Comparison of ENCODE assay signal across 23 mouse cellular contexts in genomic region chr14:99010920-99011313, GRCm38 (mm10). TPM values are rescaled to one million over a fixed set of nuclear protein-coding genes. Genes with fewer than 3 reads are reported as not detected.
DNase-seq lines count a peak whose midpoint lies in the region; ATAC-seq lines count a peak whose summit lies in the region.
"Had no signal": no experiment of that assay in that cellular context is flagged by ENCODE, and none has a peak within 500 bp of the region (broad histone marks: within the 10 kb centered on the region; RNA-seq: fewer than 3 reads in every experiment).

No protein-coding gene starts in this region.

- H3K4me3 ChIP-seq in heart, embryonic 12.5 days = no peak overlapping the region
- no peak overlapping the region for H3K4me3 ChIP-seq in kidney, embryonic 16.5 days (ENCODE audit: low read length)
- no peak overlapping the region for H3K4me3 ChIP-seq in heart, embryonic 15.5 days
- H3K4me3 ChIP-seq: embryonic facial prominence, embryonic 13.5 days; erythroblast, embryonic 14.5 days; forebrain, embryonic 12.5 days; intestine, embryonic 15.5 days; limb, embryonic 10.5 days; liver, embryonic 15.5 days; lung, embryonic 15.5 days; midbrain, embryonic 12.5 days had no signal

- no peaks in the 10 kb centered on the region for H3K36me3 ChIP-seq in heart, embryonic 12.5 days
- no peaks in the 10 kb centered on the region for H3K36me3 ChIP-seq in kidney, embryonic 16.5 days (ENCODE audit: insufficient read depth, low read length)
- H3K36me3 ChIP-seq in heart, embryonic 15.5 days = no peaks in the 10 kb centered on the region
- H3K36me3 ChIP-seq: embryonic facial prominence, embryonic 13.5 days; forebrain, embryonic 12.5 days; intestine, embryonic 15.5 days; limb, embryonic 10.5 days; liver, embryonic 15.5 days; lung, embryonic 15.5 days; midbrain, embryonic 12.5 days had no signal

- no peaks in the 10 kb centered on the region; the same call in 1 of the 2 replicates for H3K9me3 ChIP-seq in heart, embryonic 12.5 days (replicated peaks)
- no peaks in the 10 kb centered on the region for H3K9me3 ChIP-seq in kidney, embryonic 16.5 days (ENCODE audit: low read length)
- H3K9me3 ChIP-seq in heart, embryonic 15.5 days (replicated peaks) = no peaks in the 10 kb centered on the region
- H3K9me3 ChIP-seq: embryonic facial prominence, embryonic 13.5 days; forebrain, embryonic 12.5 days; intestine, embryonic 15.5 days; limb, embryonic 10.5 days; liver, embryonic 15.5 days; lung, embryonic 15.5 days; midbrain, embryonic 12.5 days had no signal

- H3K4me2 ChIP-seq in heart, embryonic 12.5 days = no peak overlapping the region
- H3K4me2 ChIP-seq in kidney, embryonic 16.5 days (replicated peaks; ENCODE audit: low read depth, low read length) = no peak overlapping the region
- H3K4me2 ChIP-seq in heart, embryonic 15.5 days = peak overlapping the region; percentile 34; the same call in 1 of the 2 replicates
- H3K4me2 ChIP-seq: embryonic facial prominence, embryonic 13.5 days; forebrain, embryonic 12.5 days; hindbrain, embryonic 14.5 days; intestine, embryonic 15.5 days; liver, embryonic 15.5 days; lung, embryonic 15.5 days; midbrain, embryonic 12.5 days had no signal

- H3K27me3 ChIP-seq in heart, embryonic 12.5 days (replicated peaks) = no peaks in the 10 kb centered on the region
- no peaks in the 10 kb centered on the region for H3K27me3 ChIP-seq in kidney, embryonic 16.5 days (ENCODE audit: insufficient read depth, low read length)
- H3K27me3 ChIP-seq in heart, embryonic 15.5 days = no peaks in the 10 kb centered on the region
- H3K27me3 ChIP-seq: embryonic facial prominence, embryonic 13.5 days; forebrain, embryonic 12.5 days; intestine, embryonic 15.5 days; liver, embryonic 15.5 days; lung, embryonic 15.5 days; midbrain, embryonic 12.5 days had no signal

- ATAC-seq in frontal cortex, adult (ENCODE audit: low TSS enrichment) = 0 out of 2 replicates have a peak, but pooled peaks have one; percentile 27
- ATAC-seq in heart, embryonic 12.5 days (ENCODE audit: insufficient number of reproducible peaks, low FRiP score) = peak; percentile 71; the same call in 1 of the 2 replicates
- ATAC-seq in kidney, embryonic 16.5 days (ENCODE audit: low FRiP score, low TSS enrichment) = peak; percentile 74
- ATAC-seq in heart, embryonic 15.5 days (replicated peaks; ENCODE audit: insufficient number of reproducible peaks, insufficient read depth, low FRiP score, low read depth) = peak; percentile 53; the same call in 1 of the 2 replicates

- H3K9ac ChIP-seq in heart, embryonic 12.5 days = no peak overlapping the region
- no peak overlapping the region for H3K9ac ChIP-seq in kidney, embryonic 16.5 days (replicated peaks; ENCODE audit: low read length)
- H3K9ac ChIP-seq in heart, embryonic 15.5 days = no peak overlapping the region
- H3K9ac ChIP-seq: embryonic facial prominence, embryonic 13.5 days; forebrain, embryonic 12.5 days; hindbrain, embryonic 14.5 days; intestine, embryonic 15.5 days; liver, embryonic 15.5 days; lung, embryonic 15.5 days; midbrain, embryonic 12.5 days had no signal

- H3K27ac ChIP-seq in heart, embryonic 12.5 days (ENCODE audit: poor library complexity, severe bottlenecking) = peak overlapping the region; percentile 97
- 0 out of 2 replicates have a peak overlapping the region, but pooled peaks have one; percentile 56 for H3K27ac ChIP-seq in kidney, embryonic 16.5 days (ENCODE audit: low read length)
- H3K27ac ChIP-seq in heart, embryonic 15.5 days = peak overlapping the region; percentile 97
- H3K27ac ChIP-seq: embryonic facial prominence, embryonic 13.5 days; forebrain, embryonic 12.5 days; hindbrain, embryonic 14.5 days; intestine, embryonic 15.5 days; limb, embryonic 10.5 days; liver, embryonic 15.5 days; lung, embryonic 15.5 days; macrophage; midbrain, embryonic 12.5 days had no signal

- H3K4me1 ChIP-seq in heart, embryonic 12.5 days (replicated peaks) = peaks cover 9% of the 10 kb centered on the region
- H3K4me1 ChIP-seq in kidney, embryonic 16.5 days (ENCODE audit: insufficient read depth, low read length) = peaks cover 14% of the 10 kb centered on the region
- peaks cover 9% of the 10 kb centered on the region for H3K4me1 ChIP-seq in heart, embryonic 15.5 days (replicated peaks)
- H3K4me1 ChIP-seq: embryonic facial prominence, embryonic 13.5 days; forebrain, embryonic 12.5 days; intestine, embryonic 15.5 days; limb, embryonic 10.5 days; liver, embryonic 15.5 days; lung, embryonic 15.5 days; midbrain, embryonic 12.5 days had no signal

- DNase-seq in frontal cortex, adult 2 months (ENCODE audit: extremely low spot score in 1 of 2, low spot score in 1 of 2) = no peak
- DNase-seq in heart, postnatal 14 days = no peak
- no peak for DNase-seq in kidney, postnatal 10 days
- DNase-seq in spleen, postnatal 10 days (ENCODE audit: low spot score in 2 of 2) = no peak
- DNase-seq: embryo, embryonic 11 days; liver; right cerebral cortex, postnatal 14 days had no signal

- WGBS in heart, embryonic 12.5 days = 0% methylated on average over 2 of the region's 2 CpGs
- 37% methylated on average over 2 of the region's 2 CpGs for WGBS in kidney, embryonic 16.5 days
- WGBS in heart, embryonic 15.5 days = 6% methylated on average over 2 of the region's 2 CpGs

- intact Hi-C loops in heart, postnatal 14 days (cut with DNase I) = no loop called here

RNA-seq across cellular contexts. Expression of gene Rpl36a-ps1, which starts 16.8 kb away (rescaled TPM):
- polyA plus RNA-seq in frontal cortex, adult 2 months (2012; rRNA removed) = 2.4 and 3.1 TPM in 2 replicates
- polyA plus RNA-seq in heart, embryonic 12.5 days (2016; fragmentation: Nextera tagmentation; extraction: Ambion mirVana) = 0.87 and 1.1 TPM in 2 replicates
- 1 to 10 TPM; 1.1 to 3.7 TPM for total RNA-seq in heart, postnatal 14 days (2021)
- polyA plus RNA-seq in kidney, embryonic 16.5 days (2015; fragmentation: Nextera tagmentation; extraction: Ambion mirVana) = 0.82 and 2.1 TPM in 2 replicates
- 0.79 and 1.2 TPM in 2 replicates for polyA plus RNA-seq in heart, embryonic 15.5 days (2015; fragmentation: Nextera tagmentation; extraction: Ambion mirVana)
- total RNA-seq: gastrocnemius, adult 8-10 months had no signal
- polyA plus RNA-seq: midbrain, embryonic 12.5 days; testis, adult 2 months had no signal

RNA-seq across cellular contexts. Expression of gene Mzt1, which starts 35.0 kb away (rescaled TPM):
- polyA plus RNA-seq in frontal cortex, adult 2 months (2012; rRNA removed) = 71.4 and 76.7 TPM in 2 replicates
- polyA plus RNA-seq in heart, embryonic 12.5 days (2016; fragmentation: Nextera tagmentation; extraction: Ambion mirVana) = 104 and 105 TPM in 2 replicates
- total RNA-seq in heart, postnatal 14 days (2021) = 10 to 100 TPM; 31.9 to 32.1 TPM
- polyA plus RNA-seq in kidney, embryonic 16.5 days (2015; fragmentation: Nextera tagmentation; extraction: Ambion mirVana) = 64.9 and 73.1 TPM in 2 replicates
- 74.9 and 92.1 TPM in 2 replicates for polyA plus RNA-seq in heart, embryonic 15.5 days (2015; fragmentation: Nextera tagmentation; extraction: Ambion mirVana)

RNA-seq across cellular contexts. Expression of gene Bora, which starts 35.1 kb away (rescaled TPM):
- 3.3 and 3.6 TPM in 2 replicates for polyA plus RNA-seq in frontal cortex, adult 2 months (2012; rRNA removed)
- 47.0 and 48.5 TPM in 2 replicates for polyA plus RNA-seq in heart, embryonic 12.5 days (2016; fragmentation: Nextera tagmentation; extraction: Ambion mirVana)
- total RNA-seq in heart, postnatal 14 days (2021) = 1 to 10 TPM; 2.7 to 3.2 TPM
- polyA plus RNA-seq in kidney, embryonic 16.5 days (2015; fragmentation: Nextera tagmentation; extraction: Ambion mirVana) = 66.0 and 83.6 TPM in 2 replicates
- polyA plus RNA-seq in heart, embryonic 15.5 days (2015; fragmentation: Nextera tagmentation; extraction: Ambion mirVana) = 37.2 and 41.2 TPM in 2 replicates
